Mouse (Mus musculus): ENCODE measurements around the gene Gm49361.
"Not testable (repeated sequence)": the region's sequence is repeated elsewhere in the genome, so short reads cannot be mapped to it uniquely, and the experiment has no call there.

Gm49361 gene

GRCm38 (mm10) chr14:57746001-57746771 is at the start of gene Gm49361:
TSS of gene Gm49361 (minus strand) at chr14:57746103.
- DNase-seq (ENCODE audit: low spot score in 2 of 2), result peak; percentile 87 to 90

- no peak for DNase-seq (ENCODE audit: low spot score in 2 of 2)
Observed at GRCm38 (mm10) chr14:57791171-57791570, 45.3 kb upstream of the Gm49361 start.

- no peak for DNase-seq (ENCODE audit: low spot score in 2 of 2)
Observed at GRCm38 (mm10) chr14:57789759-57790158, 43.9 kb upstream of the Gm49361 start.

GRCm38 (mm10) chr14:57789311-57789710 is 43.4 kb upstream of the Gm49361 start:
- DNase-seq (ENCODE audit: low spot score in 2 of 2), result no peak

GRCm38 (mm10) chr14:57787406-57787805 is 41.5 kb upstream of the Gm49361 start:
- DNase-seq (ENCODE audit: low spot score in 2 of 2), result no peak

- no peak for DNase-seq (ENCODE audit: low spot score in 2 of 2)
Observed at GRCm38 (mm10) chr14:57772157-57772815, 26.4 kb upstream of the Gm49361 start.

GRCm38 (mm10) chr14:57769102-57769501 is 23.2 kb upstream of the Gm49361 start:
- no peak for DNase-seq (ENCODE audit: low spot score in 2 of 2)

- DNase-seq (ENCODE audit: low spot score in 2 of 2), result no peak
Observed at GRCm38 (mm10) chr14:57760447-57761412, 14.8 kb upstream of the Gm49361 start.

GRCm38 (mm10) chr14:57758237-57758636 is 12.3 kb upstream of the Gm49361 start, which contains the start of gene Lats2:
TSS of gene Lats2 (minus strand) at chr14:57758388.
- DNase-seq (ENCODE audit: low spot score in 2 of 2), result no peak

- DNase-seq (ENCODE audit: low spot score in 2 of 2), result no peak
Observed at GRCm38 (mm10) chr14:57756094-57756493, 10.2 kb upstream of the Gm49361 start.

- DNase-seq (ENCODE audit: low spot score in 2 of 2), result no peak
Observed at GRCm38 (mm10) chr14:57755661-57756060, 9.8 kb upstream of the Gm49361 start.

- DNase-seq (ENCODE audit: low spot score in 2 of 2), result no peak
Observed at GRCm38 (mm10) chr14:57753351-57753992, 7.6 kb upstream of the Gm49361 start.

GRCm38 (mm10) chr14:57751006-57751405 is 5.1 kb upstream of the Gm49361 start:
- not testable (repeated sequence) for DNase-seq (ENCODE audit: low spot score in 2 of 2)

GRCm38 (mm10) chr14:57749501-57749900 is 3.6 kb upstream of the Gm49361 start:
- DNase-seq (ENCODE audit: low spot score in 2 of 2), result no peak

- peak; percentile 48 to 70 for DNase-seq (ENCODE audit: low spot score in 2 of 2)
Observed at GRCm38 (mm10) chr14:57745291-57745969, 473 bp downstream of the Gm49361 start.

- peak in 1 of 2 experiments; percentile 11 for DNase-seq (ENCODE audit: low spot score in 2 of 2)
Observed at GRCm38 (mm10) chr14:57744547-57744946, 1.4 kb downstream of the Gm49361 start.

GRCm38 (mm10) chr14:57740651-57741050 is 5.3 kb downstream of the Gm49361 start:
- DNase-seq (ENCODE audit: low spot score in 2 of 2), result no peak

GRCm38 (mm10) chr14:57737089-57737488 is 8.8 kb downstream of the Gm49361 start:
- DNase-seq (ENCODE audit: low spot score in 2 of 2), result no peak

- DNase-seq (ENCODE audit: low spot score in 2 of 2), result no peak
Observed at GRCm38 (mm10) chr14:57736141-57736540, 9.8 kb downstream of the Gm49361 start.

GRCm38 (mm10) chr14:57732668-57733293 is 13.1 kb downstream of the Gm49361 start:
- DNase-seq (ENCODE audit: low spot score in 2 of 2), result no peak
